Mouse (Mus musculus) layer of hippocampus, adult 18-20 months (tissue): ENCODE measurements around the gene Rplp2. TPM values are rescaled to one million over a fixed set of nuclear protein-coding genes. Genes with fewer than 3 reads are reported as not detected.

ENCODE experiments used
- DNase-seq, 2 experiments: peaks; one replicate each; pipeline ENCODE4 v3.0.0; 2022; ENCODE audit warnings: low spot score in 2 of 2
- total RNA-seq, 2 experiments: library from RNA; stranded (reverse); gene quantifications; 2 replicates each; pipeline ENCODE4 v1.2.3; 2021

The Rplp2 gene
- total RNA-seq, 2 experiments from 2014 or later: 557 to 573 TPM

DNA sequence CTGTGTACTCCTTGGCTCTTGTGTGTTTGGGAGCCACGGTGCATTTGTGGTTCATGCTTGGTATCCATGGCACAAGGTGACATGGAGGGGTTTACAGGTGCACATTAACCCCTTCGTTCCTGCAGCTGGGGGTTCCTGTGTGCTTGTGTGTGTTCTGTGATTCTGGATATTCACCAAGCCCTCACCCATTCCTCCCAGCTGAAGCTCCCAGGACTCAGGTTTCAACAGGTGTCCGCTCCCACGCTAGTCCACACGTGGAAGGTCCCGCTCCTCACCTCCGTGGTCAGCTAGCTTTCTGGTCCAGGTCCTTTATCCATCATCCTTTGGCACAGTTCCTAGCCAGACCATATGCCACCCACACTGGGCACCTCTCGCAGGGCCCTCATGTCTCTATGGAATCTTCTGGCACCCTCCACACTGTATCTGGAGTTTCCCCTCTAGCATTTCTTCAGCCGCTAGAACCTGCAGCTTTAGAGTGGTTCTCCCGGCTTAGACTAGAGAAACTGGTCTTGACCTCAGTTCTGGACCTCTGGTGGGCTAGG is 19.5 kb downstream of the Rplp2 start:
- DNase-seq: no peak

DNA sequence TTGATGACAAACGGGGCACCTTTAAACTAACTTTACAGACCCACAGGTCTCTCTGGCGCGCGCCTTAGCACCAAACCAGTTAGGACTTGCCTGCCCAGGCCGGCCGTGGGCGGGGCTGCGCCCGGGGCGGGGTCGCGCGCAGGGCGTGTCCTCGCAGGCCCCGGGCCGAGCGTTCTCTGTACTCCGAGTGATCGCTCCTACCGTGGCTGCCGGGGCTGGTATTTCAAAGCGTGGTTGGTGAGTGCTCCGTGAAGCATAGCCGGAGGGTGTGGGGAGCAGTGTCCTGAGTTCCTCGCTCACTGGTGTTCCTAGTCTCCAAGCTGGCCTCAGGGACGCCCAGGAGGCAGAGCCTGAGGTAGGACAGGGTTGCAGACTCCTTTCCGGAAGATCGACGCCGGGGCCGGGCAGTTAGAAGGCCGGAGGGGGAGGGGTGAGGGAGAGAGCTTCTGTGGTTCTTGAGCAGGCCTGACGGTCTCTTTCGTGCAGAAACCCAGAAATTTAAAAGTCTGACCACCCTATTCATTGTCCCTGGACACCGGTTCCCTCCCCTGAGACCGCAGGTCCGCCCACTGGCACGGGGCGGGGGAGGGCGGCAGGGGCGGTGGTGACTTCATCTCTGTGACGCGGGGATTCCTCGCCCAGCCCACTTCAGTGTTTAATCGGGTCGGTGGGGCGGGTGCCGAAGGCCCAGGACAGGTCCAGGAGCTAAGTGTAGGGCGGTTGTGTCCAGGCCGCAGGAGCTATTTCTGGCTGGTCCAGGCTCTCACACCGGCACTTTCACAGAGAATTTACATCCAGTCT is 20.3 kb downstream of the Rplp2 start, which contains the start of gene Cd151:
Gene Cd151 (plus strand): TSS at position 163 of the 801 bp plus-strand sequence.
- no peak for DNase-seq

DNA sequence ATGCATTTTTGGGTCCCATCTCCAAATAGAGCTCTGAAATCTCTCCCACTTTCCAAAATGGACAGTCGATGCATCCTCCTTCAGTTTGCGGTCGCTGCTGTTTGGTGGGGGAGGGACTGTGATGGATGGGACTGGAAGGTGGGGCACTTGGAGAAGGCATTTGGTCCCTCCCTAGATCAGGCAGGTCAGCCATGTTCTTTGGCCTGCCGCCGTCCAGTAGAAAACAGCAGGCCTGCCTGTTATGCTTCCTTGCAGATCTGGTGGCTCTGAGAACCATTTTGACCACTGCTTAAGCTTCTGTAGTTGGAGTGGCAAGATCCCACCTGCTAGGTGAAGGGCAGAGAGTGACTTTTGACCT is 21.0 kb downstream of the Rplp2 start:
- no peak for DNase-seq

DNA sequence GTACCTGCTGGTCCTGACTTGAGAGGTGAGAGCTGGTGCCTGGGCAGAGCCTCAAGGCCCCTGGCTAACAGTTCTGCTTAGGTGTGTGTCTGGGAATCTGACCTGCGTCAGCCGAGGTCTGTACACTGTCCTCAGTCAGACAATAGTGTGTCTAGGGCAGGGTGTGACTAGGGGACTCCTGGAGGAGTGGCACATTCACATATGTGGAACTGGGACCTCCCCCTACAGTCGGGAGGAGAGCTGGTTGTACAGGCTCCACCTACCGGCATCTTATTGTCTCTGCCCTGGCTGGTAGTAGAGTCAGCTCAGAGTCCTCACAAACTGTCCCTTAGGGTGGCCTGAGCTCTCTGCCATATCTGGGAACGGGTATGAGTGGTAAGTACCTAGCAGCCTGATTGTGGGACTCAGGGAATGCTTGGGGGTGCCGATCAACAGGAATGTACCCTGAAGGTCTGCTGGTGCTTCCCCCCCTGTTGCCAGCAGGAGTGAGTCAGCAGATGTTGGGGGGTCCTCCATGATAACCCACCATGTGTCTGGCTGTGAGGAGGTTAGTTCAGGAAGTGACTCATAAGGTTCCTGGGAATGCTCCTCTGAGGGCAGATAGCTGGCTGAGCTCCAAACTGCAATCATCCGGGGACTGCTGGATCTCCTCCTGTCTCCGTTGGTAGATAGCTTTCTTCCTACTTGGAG is 21.5 kb downstream of the Rplp2 start:
- DNase-seq: peak in 1 of 2 experiments; percentile 65

DNA sequence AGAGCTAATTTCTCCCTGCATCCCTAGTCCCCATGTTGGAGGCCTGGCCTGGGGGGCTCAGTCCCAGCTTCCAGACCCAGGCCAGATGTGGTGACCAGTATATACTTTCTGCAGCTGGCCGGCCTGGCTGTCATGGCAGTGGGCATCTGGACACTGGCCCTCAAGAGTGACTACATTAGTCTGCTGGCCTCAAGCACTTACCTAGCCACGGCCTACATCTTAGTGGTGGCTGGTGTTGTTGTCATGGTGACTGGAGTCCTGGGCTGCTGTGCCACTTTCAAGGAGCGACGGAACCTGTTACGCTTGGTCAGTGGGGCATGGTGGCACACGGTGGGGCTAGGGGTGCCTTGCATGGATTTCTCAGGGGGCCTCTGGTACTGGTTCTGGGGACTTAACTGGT is 22.2 kb downstream of the Rplp2 start:
- DNase-seq: no peak

DNA sequence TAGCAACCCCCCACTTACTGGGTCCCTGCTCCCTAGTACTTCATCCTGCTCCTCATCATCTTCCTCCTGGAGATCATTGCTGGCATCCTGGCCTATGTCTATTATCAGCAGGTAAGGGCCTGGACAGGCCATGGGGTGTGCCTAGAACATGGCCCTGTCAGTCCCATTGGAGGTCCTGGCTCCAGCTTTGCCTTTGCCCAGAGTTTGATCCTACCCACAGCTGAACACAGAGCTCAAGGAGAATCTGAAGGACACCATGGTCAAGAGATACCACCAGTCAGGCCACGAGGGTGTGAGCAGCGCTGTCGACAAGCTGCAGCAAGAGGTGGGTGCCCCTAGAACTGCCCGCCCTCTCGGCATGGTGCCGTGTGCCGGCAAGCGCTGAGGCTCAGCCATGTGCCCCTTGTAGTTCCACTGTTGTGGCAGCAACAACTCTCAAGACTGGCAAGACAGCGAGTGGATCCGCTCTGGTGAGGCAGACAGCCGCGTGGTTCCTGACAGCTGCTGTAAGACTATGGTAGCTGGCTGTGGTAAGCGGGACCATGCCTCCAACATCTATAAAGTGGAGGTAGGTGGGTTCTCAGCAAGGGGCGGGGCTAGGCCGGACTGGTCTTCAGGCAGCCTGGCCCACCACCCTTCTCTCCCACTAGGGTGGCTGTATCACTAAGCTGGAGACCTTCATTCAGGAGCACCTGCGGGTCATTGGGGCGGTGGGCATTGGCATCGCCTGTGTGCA is 22.9 kb downstream of the Rplp2 start:
- no peak for DNase-seq

DNA sequence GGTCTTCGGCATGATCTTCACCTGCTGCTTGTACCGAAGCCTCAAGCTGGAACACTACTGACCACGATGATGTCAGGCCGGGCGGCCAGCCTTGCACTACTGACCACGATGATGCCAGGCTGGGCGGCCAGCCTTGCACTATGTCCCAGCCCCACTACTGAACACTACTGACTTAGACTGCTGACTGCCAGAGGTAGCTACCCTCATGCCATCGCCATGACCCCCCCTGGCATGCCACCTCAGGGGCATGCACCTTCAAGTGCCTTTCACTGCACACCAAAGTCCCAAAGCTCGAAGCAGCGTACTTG is 23.4 kb downstream of the Rplp2 start:
- no peak for DNase-seq

DNA sequence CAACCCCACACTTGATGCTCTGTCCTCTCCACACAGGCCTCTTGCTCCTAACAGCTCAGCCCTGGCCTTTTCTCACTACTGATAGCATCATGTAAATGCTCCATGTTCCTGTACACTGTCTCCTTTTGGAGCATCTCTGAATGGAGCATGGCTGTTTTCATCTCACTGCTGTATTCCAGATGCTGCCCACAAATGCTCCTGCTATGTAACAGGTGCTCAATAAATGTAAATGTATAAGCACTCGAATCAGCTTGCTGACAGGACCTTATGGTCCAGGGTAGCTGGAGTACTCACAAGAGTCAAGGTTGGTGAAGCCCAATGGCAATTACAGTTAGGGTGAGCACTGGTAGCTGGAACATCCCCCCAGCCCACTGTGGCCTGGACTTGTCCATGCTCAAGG is 24.1 kb downstream of the Rplp2 start:
- no peak for DNase-seq

DNA sequence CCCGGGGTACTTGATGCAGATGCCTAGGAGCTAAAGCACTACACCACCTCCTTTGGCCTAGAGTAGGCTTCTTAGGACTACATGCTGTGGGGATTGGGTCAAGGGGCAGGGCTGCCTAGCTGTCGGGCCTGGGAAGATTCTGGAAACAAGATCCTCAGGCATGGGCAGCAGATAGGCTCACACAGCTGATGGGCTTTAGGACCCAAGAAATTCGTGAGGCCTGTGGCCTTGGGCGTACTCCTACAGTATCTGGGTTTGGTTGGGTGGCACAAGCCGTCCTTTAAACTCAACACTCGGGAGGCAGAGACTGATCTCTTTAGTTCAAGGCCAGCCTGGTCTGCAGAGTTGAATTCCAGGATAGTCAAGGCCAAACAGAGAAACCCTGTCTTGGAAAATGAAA is 25.1 kb downstream of the Rplp2 start:
- no peak for DNase-seq

DNA sequence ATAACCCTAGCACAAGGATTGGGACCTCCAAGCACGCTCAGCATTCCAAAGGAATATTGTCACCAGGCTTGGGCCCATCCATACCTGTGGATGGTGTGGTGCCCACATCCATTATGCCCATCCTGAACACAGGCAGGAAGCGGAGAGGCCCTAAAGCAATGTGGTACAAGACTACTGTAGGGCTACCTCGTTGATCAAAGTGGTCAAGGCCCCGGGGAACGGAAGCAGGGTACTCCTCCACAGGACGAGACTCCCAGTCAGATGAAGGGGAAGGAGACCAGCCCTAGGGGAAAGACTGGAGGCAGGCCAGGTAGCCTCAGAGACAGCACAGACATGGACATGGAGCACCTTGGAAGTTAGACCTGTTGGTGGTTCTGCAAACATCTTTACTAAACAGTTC is 25.6 kb downstream of the Rplp2 start:
- DNase-seq: no peak

DNA sequence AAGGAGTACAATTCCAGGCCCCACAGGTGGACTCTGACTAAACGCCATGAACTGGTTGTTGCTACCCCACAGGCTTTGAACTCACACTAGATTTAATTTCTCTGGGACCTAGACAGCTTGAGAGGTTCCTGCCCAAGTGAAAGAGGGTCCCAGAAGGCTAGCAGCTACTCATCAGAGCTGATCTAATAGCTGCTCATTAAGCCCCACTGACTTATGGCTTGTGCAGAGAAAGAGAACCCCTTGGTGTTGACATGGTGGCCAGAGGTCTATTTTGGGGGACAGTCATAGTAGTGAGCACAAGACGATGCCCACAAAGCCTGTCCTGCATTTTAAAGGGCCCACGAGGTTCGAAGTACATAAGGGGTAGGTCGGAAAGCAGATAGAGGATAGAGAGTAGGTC is 27.0 kb downstream of the Rplp2 start:
- no peak for DNase-seq

DNA sequence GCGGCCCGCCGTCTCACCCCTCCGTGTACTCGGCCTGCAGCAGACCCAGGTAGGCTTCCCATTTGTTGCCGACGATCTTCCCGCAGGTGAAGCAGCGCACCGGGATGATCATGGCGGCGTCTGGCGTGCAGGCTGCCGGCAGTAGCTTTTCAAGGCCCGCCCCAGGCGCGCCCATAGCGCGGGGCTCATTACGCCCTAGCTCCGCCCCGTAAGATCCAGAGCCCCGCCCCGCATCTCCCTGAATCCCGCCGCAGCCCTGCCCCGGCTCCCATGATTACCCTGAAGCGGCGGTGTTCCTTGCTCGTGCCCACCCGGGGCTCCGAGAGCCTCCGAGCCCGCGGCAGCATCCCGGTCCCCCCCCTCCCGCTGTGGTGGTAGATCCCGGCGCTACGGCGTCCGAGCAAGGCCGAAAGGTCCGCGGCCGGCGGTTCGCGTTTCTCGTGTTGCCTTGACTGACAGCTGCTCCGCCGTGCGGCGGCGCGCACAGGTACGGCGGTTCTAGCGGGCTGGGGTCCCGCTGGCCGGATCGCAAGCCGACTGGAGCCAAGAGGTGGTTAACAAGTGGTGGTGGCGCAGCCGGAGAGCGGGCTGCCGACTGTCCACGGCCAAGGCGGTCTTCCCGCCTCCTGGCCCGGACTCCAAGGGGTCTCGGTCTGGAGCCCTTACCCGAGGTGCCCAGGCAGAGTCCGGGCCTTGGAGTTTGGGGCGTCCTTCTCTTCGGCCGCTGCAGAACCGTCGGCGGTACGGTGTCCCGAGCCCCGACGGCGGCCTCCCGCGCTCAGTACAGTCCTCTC is 28.0 kb downstream of the Rplp2 start, which contains the start of the genes Polr2l and Tspan4:
Gene Polr2l (minus strand): TSS at position 122 of the 794 bp plus-strand sequence.
Gene Tspan4 (plus strand): TSS at position 230 of the 794 bp plus-strand sequence.
- DNase-seq: peak; percentile 79 to 89

DNA sequence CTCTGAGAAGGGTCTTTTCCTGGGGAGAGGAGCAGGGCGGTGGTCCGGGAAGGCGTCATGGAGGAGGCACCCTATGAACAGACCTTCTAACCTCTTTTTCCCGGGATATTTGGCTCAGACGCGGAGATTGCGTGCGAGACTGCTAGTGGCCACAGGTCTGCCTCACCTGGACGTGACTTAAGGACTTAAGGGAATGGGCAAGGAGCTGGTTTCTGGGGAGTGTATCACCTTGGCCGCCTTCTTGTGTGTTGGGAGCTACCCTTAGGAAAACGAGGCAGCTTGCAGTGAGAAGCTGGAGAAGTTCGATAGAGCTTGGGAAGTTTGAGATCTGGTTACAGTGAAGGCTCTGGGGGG is 28.6 kb downstream of the Rplp2 start:
- DNase-seq: no peak

DNA sequence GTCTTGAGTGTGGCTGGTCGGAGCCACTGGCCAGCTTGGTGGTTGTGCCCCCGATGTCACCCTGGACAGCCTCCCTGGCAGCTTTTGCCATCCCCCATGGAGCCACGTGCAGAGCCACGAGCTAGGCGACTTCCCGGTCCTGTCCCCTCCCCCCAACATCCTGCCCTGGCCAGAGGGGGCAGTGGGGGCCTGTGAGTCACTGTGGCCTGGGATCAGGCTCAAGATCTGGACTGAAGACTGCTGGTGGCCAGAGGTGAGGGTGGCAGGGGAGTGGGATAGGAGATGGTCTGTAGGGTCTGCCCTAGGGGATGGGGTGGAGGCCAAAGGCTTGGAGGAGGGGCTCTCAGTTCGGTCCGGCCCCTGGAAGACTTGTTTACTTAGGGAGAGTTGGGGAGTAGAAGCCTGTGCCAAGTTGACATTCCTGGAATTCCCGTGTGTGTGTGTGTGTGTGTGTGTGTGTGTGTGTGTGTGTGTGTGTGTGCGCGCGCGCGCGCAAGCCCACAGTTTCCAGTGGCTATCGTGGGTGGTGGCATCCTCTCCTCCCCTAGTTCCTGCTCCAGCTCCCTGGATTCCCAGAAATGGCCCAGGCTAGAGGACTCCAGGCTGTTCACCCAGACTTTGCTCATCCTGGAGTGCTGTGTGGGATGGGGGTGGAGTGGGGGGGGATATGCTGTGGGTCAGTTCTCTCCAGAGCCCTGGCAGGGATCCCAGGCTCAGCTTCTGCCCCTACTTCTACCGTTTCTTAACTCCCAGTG is 29.2 kb downstream of the Rplp2 start:
- DNase-seq: no peak

DNA sequence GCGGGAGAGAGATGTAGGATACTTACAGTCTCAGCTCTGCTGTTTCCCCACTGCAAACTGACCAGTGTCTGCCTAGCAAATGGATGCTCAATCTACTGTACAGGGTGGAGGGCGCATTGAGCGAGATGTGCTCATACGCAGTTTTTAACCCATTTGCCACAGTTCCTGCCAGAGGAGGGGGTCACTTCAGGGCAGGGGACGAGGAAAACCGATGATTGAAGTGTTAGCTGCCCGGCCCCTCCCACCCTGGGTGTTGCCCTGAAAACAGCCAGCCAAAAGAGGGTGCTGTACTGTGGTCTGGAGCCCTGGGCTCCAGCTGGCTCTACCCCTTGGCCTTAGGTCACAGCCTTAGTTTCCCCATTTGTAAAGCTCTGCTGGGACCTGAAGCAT is 29.8 kb downstream of the Rplp2 start:
- DNase-seq: no peak

DNA sequence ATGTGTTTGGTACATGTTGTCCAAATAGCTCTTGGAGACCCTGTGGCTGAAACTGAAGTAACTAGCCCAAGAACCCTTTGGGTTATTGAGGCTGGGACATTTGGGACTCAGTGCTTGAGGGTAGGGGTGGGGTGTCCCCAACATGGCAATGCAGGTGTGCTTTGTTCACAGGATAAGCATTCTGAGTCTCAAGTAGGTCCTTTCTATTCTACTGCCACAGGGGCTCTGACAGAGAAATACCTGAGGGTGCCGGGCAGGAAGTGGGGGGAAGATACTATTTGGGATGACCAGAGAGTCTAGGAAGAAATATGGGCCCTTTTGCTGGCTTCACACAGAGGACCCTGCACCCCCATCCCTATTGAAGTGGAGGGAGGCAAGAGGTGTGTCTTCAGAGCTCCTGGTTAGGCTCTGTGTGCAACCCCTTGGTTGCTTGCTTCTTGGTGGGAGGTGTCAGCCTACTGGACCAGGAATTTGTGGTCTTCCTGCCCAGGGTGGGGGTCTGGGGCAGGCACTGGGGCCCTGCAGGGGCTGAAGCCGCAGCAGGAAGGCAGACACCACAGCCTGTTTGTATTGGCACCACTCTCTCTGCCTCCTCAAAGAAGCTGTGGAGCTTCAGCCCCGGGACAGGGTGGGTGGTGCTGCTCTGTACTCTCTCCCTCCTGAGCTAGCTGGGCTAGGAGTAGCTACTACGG is 30.6 kb downstream of the Rplp2 start:
- DNase-seq: no peak

DNA sequence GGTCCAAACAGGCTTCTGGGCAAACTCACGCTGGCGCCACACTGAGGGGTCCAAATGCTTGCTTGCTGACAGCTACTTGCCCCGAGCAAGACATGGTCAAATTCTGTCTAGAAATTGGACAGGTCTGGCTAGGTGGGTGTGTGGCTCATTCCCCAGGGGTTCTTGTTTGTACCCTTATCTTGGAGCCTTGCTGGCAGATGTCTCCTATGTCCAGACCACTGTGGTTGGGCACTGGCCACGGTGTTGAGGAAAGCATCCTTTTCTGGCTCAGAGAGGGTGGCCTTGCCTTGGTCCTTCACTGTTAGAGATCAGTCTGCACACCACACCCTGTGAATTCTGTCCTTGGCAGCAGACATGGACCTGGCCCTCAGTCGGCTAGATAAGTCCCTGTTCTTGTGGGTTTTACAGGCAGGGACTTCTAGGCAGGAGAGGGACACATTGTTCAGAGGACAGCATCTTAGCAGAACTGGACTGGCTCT is 31.1 kb downstream of the Rplp2 start:
- no peak for DNase-seq

DNA sequence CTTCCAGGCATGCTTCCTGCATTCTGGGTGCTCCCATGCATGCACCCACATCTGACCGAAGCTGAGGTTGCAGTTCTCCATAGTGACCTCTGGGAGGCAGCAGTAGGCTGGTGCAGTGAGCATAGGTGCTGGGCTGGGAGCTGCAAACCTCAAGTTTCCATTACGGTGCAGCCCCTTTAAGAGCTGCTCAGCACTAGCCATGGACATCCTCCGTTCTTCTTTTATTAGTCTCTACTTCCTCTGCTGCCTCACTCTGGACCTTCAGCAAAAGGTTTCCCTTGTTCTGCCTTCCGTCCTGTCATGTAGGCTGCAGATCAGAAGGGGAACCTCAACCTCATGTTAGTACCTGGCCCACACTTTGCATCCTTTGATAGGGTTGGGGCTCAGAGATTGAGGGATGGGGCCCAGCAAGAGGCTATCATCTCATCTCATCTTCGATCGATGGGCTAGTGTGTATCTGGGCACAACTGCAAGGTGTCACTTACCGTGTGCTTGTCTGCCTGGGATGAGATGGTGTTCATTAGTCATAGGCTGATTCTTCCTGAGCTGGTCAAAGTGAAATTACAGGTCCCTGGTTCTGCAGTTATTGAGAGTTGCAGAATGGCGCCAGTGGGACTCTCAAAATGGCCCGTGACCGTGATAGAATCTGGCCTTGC is 33.8 kb downstream of the Rplp2 start:
- peak; percentile 65 to 85 for DNase-seq
